Mouse (Mus musculus) right cerebral cortex, postnatal 25 days (tissue): ENCODE measurements at regions not wholly inside any gene's neighbourhood (a gene's known extent, or its start where the extent isn't known, plus 50 kb on each side); places are given as distances from the start of the nearest gene placed in this dataset.
A peak's percentile ranks its signal among the peaks of the same experiment; 100 is the strongest.

ENCODE experiments used
- DNase-seq: peaks from one replicate; pipeline ENCODE4 v3.0.0; 2022

DNA sequence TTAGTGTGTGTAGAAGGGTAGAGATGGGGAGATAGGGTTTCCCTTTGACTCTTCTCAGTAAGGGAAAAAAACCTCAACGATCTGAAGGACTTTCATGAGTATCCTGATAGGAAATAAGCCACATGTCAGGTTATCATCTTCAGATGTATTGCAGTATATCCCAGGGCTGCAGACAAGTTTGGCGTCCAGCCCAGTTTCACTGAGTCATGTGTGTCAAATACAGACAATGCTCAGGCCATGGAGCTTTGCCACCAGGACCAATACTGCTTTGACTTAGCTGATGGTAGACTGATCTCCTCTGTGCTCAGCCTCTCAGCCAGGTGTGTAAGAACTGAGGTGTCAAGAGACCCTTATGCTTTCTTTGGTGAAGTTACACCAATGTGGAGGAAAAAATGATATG, 62.9 kb downstream of the Cst10 start:
- no peak for DNase-seq

- no peak for DNase-seq
These were observed 67.6 kb downstream of the Cst10 start for GRCm38 (mm10) chr2:149472411-149472810.

DNA sequence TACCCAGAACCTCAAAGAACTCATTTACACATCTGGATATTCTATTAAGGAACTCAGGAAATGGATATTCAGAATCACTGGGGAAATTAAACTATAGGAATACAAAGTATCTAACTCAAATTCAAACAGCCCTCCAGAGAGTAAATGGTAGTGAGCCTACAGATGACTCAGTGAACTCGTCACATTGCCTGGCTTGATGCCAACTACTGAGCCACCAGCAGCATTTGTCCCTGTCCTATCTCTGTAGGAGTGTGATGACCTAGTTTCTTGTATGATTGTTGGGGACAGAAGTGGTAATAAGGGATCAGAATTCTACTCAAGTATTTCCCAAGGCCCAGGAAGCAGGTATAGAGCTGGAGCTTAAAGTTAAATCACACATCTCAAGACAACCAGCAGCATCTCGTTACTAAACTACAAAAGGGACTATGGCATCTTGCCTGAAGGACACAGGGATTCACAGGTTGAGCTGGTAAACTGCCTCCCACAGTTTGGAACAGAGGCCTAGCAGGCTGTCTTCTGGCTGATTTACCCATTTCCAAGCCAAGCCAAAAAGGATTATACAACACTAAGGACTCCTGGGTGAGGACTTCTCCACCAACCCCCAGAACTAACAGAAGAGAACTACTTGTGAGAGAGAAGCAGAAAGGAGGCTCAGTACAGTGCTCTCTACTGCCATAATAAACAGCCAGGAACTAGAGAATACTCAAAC, 88.6 kb downstream of the Cst10 start:
- peak; percentile 6 for DNase-seq

GRCm38 (mm10) chr2:149512870-149513269, 108.0 kb downstream of the Cst10 start:
- no peak for DNase-seq

DNA sequence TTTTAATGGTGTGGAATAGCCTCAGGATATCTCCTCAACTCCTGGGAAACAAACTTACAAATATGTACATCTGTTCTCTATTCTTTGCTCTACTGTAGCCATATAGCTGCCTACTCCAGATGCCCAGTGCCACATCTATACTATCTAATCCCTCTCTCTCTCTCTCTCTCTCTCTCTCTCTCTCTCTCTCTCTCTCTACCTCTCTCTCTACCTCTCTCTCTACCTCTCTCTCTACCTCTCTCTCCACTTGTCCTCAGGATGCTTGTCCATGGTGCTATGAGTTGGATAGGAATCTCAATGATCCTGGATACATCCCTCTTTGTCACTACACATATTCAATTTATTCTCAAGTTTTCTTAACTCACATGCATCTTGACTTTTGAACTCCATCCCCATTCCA, 119.6 kb downstream of the Cst10 start:
- no peak for DNase-seq

- DNase-seq = no peak
These were observed 138.0 kb downstream of the Cst10 start for GRCm38 (mm10) chr2:149542837-149543236.

- DNase-seq = no peak
These were observed 140.9 kb downstream of the Cst10 start for GRCm38 (mm10) chr2:149545708-149546107.

- no peak for DNase-seq
These were observed 141.9 kb downstream of the Cst10 start for GRCm38 (mm10) chr2:149546639-149547200.

GRCm38 (mm10) chr2:149555209-149555608, 150.4 kb downstream of the Cst10 start:
- DNase-seq = no peak

GRCm38 (mm10) chr2:149573773-149574172, 168.9 kb downstream of the Cst10 start:
- DNase-seq = no peak

DNA sequence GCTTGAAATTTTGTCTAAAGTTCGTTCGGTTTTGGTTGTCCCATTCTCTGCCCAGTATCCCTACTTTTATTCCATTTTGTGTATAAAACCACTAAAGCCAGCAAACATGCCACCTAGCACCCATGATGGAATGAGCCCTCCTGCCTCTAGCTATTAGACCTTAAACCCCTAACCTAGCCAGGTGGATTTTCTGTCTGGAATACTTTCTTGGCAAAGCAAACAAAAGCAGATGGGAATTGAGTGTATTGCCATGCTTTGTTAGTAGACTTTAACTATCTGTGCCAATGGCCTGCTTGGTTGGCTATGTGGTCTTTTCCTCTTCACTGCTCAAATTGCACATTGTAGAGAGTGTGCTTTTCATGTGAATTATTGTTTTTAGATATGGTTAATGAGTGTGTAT, 197.7 kb downstream of the Cst10 start:
- DNase-seq = no peak

GRCm38 (mm10) chr2:149613381-149613780, 208.5 kb downstream of the Cst10 start:
- no peak for DNase-seq

GRCm38 (mm10) chr2:149614078-149614939, 209.5 kb downstream of the Cst10 start:
- DNase-seq = no peak

DNA sequence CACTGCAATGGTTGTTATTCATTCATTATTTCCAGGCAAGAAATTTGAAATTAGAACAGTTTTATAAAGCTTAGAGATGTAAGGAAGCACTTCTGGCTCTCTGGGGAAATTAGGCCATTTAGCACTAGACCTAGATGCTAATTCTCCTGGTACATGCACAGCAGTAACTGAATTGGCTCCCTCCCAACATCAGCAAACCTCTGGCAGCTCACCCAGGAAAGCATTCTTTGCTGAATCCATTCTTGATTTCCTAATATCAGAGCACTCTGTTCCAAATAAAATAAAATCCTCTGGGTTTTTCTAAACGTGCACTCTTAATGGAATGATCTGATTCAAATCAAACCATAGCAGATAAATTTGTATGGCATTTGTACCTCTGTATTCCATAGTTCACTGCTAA, 203.4 kb upstream of the Syndig1 start:
- DNase-seq = no peak

DNA sequence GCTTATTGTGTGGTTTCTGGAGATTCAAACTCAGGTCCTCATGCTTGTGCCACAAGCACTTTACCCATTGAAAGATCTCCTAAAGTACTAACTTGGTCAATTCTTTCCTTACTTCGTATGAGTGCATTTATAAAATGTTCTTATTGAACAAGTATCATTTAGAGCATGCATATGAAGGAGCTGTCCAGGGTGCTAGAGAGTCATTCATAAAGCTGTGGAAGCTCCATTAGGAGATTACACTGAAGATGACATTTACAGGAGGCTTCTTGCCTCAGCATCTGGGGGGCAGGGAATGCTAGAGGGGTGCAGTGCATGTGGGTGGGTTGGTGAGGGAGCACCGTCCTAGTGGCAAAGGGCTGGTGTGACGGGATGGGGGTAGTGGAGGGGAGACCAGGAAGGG, 187.8 kb upstream of the Syndig1 start:
- no peak for DNase-seq

- peak; percentile 4 for DNase-seq
These were observed 177.2 kb upstream of the Syndig1 start for GRCm38 (mm10) chr2:149651829-149652228.

DNA sequence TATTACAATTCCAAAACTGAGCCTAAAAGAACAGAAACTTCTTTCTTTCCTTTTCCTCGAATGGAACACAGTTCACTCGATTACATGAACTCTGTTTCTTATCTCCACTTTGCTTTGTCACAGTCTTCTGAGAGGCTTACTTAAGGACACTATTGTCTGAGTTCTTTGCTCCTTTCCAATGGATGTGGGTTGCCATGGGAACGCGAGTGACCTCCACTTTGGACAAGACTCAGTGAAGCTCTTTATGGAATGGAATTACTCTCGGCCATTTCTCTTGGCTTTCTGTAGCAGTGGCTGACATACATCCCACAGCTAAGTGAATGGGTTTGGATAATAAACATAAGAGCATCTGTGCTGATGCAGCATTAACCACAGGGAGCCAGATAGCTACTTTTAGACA, 167.9 kb upstream of the Syndig1 start:
- no peak for DNase-seq

DNA sequence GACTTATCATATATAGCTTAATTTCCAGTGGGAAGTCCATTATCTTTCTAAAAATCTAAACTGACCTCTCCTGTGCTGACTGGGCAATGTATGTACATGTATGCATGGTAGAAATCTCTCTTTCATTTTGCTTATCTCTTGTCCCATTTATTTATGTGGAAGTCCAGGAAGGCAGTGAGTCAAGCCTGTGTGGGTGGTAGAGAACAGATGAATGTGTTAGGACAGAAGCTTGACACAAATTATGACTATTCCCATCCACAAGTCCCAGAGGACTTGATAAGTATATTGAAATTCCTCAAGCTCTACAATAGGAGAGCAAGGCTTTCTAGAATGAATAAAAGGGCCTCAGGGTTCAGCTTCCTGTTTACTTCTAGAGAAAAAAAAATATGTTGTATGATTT, 164.6 kb upstream of the Syndig1 start:
- no peak for DNase-seq

GRCm38 (mm10) chr2:149666412-149666811, 162.6 kb upstream of the Syndig1 start:
- peak; percentile 29 for DNase-seq

DNA sequence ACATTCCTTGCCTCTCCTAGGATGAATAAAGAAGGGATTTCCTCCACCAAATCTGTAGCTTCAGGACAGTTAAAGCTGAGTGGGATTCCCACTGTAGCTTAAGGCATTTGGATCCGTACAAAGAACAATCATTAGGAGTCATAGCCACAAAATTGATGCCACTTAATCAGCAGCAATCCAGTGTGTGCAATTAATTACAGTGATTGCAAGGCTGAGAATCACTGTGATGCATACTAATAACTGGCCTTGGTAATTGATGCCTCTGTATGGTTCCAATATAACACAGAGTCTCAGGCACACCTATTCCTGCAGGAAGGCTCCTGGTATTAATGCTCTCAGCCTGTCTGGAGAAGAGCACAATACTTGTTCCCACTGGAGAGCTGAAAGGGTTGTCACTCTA, 157.1 kb upstream of the Syndig1 start:
- DNase-seq = no peak

DNA sequence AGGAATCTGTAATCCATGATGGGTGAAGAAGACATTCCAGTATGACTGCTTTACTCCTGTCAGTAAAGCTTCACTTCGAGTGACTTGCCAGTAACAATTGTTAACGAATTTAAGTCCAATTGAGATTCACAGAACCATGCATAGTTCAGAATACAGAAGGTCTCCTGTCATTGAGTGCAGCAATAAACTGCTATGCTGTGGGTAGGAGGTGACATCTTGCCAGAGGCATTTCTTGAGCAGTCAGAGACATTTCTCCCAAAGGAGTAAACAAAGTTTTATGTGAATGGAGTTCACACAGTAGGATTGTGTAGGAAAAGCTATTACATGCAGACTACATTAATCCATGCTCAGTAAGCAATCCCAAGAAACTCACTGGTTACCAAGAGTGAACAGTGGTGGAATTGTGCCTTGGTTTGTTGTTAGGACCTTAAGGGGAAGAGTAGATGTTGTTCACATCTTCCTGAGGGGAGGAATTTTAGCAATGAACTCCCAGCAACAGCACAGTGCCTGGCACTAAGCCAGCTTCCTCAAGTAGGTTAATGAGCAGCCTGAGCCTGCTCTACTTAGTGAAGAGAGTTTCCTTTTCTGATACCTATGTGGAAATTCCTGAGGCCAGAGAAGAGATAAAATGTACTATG, 149.1 kb upstream of the Syndig1 start:
- DNase-seq = no peak

DNA sequence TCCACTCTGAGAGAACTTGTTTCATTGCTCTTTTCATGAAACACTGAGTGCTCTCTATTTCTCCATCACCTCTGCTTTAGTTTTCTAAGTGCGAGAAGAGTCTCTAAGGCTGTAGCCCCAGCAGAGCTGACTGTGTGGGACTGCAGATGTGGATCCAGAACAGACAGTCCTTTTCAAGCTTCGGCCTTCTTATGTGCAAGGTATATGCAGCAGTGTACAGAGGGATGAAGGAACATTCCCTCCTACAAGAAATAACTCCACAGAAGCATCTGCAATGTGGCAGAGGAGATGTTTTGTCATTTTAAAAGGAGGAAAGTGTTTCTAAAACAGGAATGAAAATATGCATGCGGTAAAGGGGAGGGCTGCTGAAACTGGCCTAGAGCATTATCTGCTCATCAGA, 106.7 kb upstream of the Syndig1 start:
- DNase-seq = no peak

GRCm38 (mm10) chr2:149724279-149724678, 104.7 kb upstream of the Syndig1 start:
- DNase-seq = no peak

GRCm38 (mm10) chr2:149725932-149726331, 103.1 kb upstream of the Syndig1 start:
- DNase-seq = no peak
